In genomic region chr13:79158757-79159156, GRCm38 (mm10) we compare ENCODE assay signal across 19 mouse cellular contexts.
A peak's percentile ranks its signal among the peaks of the same experiment; 100 is the strongest.
DNase-seq lines count a peak whose midpoint lies in the region; ATAC-seq lines count a peak whose summit lies in the region.
"Had no signal": no experiment of that assay in that cellular context is flagged by ENCODE, and none has a peak within 500 bp of the region (broad histone marks: within the 10 kb centered on the region; RNA-seq: fewer than 3 reads in every experiment).

No protein-coding gene starts in this region.

- H3K27ac ChIP-seq in forebrain, embryonic 11.5 days (ENCODE audit: low read depth, low read length): no peak overlapping the region
- H3K27ac ChIP-seq: embryonic facial prominence, embryonic 10.5 days; embryonic facial prominence, embryonic 12.5 days; forebrain, embryonic 12.5 days had no signal

- H3K4me1 ChIP-seq in forebrain, embryonic 11.5 days (replicated peaks; ENCODE audit: control insufficient read depth, insufficient read depth, low read length): no peaks in the 10 kb centered on the region
- H3K4me1 ChIP-seq: embryonic facial prominence, embryonic 10.5 days; embryonic facial prominence, embryonic 12.5 days; forebrain, embryonic 12.5 days had no signal

- no peak overlapping the region for H3K9ac ChIP-seq in forebrain, embryonic 11.5 days (ENCODE audit: low read length)
- H3K9ac ChIP-seq: embryonic facial prominence, embryonic 12.5 days; forebrain, embryonic 12.5 days had no signal

- no peaks in the 10 kb centered on the region for H3K27me3 ChIP-seq in forebrain, embryonic 11.5 days (ENCODE audit: control insufficient read depth, insufficient read depth, low read length)
- H3K27me3 ChIP-seq: embryonic facial prominence, embryonic 12.5 days; forebrain, embryonic 12.5 days had no signal

- no peak overlapping the region for H3K4me2 ChIP-seq in forebrain, embryonic 11.5 days (ENCODE audit: low read depth, low read length, severe bottlenecking)
- H3K4me2 ChIP-seq: embryonic facial prominence, embryonic 12.5 days; forebrain, embryonic 12.5 days had no signal

- 82% methylated on average over 3 of the region's 3 CpGs for WGBS in forebrain, embryonic 11.5 days

- no peaks in the 10 kb centered on the region for H3K9me3 ChIP-seq in forebrain, embryonic 11.5 days (ENCODE audit: control insufficient read depth, low read length)
- H3K9me3 ChIP-seq: embryonic facial prominence, embryonic 10.5 days; embryonic facial prominence, embryonic 12.5 days; forebrain, embryonic 12.5 days had no signal

- peak; percentile 52; the same call in 1 of the 2 replicates for ATAC-seq in megakaryocyte, adult 5-6 weeks (ENCODE audit: poor library complexity, severe bottlenecking)
- ATAC-seq in forebrain, embryonic 11.5 days (replicated peaks; ENCODE audit: low FRiP score): no peak
- ATAC-seq: forebrain, embryonic 14.5 days; forebrain, embryonic 16.5 days had no signal

- peak; percentile 1 for DNase-seq in 416B (ENCODE audit: low read depth)
- DNase-seq in MEL-GATA-1-ER (ENCODE audit: extremely low read depth, low read depth): peak; percentile 6
- DNase-seq in cerebellum, postnatal 36 days: no peak
- DNase-seq in frontal cortex, postnatal 25 days (ENCODE audit: low spot score in 2 of 2): no peak
- no peak for DNase-seq in forebrain, embryonic 11.5 days (ENCODE audit: low spot score)
- DNase-seq: adrenal gland, adult 2 months; adrenal gland, postnatal 10 days; adrenal gland, postnatal 25 days; cerebellum, adult 11 months; cerebellum, adult 18-20 months; cerebellum, adult 8-10 months; cerebellum, adult 9-11 months; cerebellum, postnatal 14 days had no signal

- H3K4me3 ChIP-seq in forebrain, embryonic 11.5 days (ENCODE audit: low read depth, low read length): no peak overlapping the region
- H3K4me3 ChIP-seq: embryonic facial prominence, embryonic 10.5 days; embryonic facial prominence, embryonic 12.5 days; forebrain, embryonic 12.5 days had no signal

- H3K36me3 ChIP-seq in forebrain, embryonic 11.5 days (ENCODE audit: control insufficient read depth, insufficient read depth, low read length): no peaks in the 10 kb centered on the region
- H3K36me3 ChIP-seq: embryonic facial prominence, embryonic 10.5 days; embryonic facial prominence, embryonic 12.5 days; forebrain, embryonic 12.5 days had no signal

Comparison
In these comparisons a context has a peak if more than half of its experiments do, and no peak if none do; other contexts are left out.
1. DNase-seq: peak in 416B (single experiment) and MEL-GATA-1-ER (single experiment); none in cerebellum, postnatal 36 days (0 of 2), frontal cortex, postnatal 25 days (0 of 2) and forebrain, embryonic 11.5 days (single experiment).